Mouse (Mus musculus): ENCODE data around the gene Phkg1. TPM values are rescaled to one million over a fixed set of nuclear protein-coding genes. Genes with fewer than 3 reads are reported as not detected.
"Not testable (repeated sequence)": the region's sequence is repeated elsewhere in the genome, so short reads cannot be mapped to it uniquely, and the experiment has no call there.

The Phkg1 gene
- polyA plus RNA-seq, 1 experiment from 2014 or later, result 0.26 TPM

DNA sequence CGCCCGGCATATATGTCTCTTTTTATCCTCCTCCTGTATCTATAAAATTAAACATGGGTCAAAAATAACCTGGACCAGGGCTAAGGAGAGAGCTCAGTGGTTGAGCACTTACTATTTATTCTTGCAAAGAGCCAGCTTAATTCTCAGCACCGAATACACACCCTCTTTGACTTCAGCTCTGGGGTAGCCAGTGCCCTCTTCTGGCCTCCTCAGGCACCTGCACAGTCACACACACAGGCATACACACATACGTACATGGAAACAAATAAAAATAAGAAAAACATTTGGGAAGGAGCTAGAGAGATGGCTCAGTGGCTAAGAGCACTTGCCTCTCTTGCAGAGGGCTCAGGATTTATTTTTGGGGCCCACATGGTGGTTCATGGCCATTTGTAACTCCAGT, 23.6 kb upstream of the Phkg1 start:
- H3K4me1 ChIP-seq (replicated peaks), result no peaks in the 10 kb centered on the region
- no peaks in the 10 kb centered on the region for H3K27me3 ChIP-seq (ENCODE audit: insufficient read depth, poor library complexity, severe bottlenecking)
- 96% methylated on average over 4 of the region's 4 CpGs for WGBS
- H3K4me3 ChIP-seq, result no peak overlapping the region
- H3K27ac ChIP-seq, result no peak overlapping the region
- no peaks in the 10 kb centered on the region for H3K9me3 ChIP-seq
- no peaks in the 10 kb centered on the region for H3K36me3 ChIP-seq
- DNase-seq (ENCODE audit: low spot score), result no peak

DNA sequence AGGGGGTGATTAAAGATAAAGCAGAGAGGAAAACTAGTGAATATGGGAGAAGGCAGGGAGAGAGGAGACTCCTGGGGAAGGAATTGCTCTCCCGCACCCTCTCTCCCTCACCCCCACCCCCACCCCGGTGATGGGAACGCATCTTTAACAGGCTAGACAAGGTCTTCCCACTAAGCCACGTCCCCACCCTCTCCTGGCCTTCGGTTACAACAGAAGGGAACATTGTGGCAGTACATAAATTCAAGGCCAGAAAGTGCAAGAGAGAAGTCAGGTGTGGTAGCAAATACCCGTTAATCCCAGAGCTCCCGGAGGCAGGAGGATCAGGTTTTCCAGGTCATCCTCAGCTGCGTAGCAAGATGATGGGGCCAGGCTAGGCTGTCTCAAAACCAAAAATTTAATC, 21.0 kb upstream of the Phkg1 start:
- 71% methylated on average over 8 of the region's 8 CpGs for WGBS
- no peak for DNase-seq (ENCODE audit: low spot score)
- Histone ChIP-seq H3K4me1 (replicated peaks) (no peaks in the 10 kb centered on the region), H3K36me3 (no peaks in the 10 kb centered on the region), H3K4me3 (no peak overlapping the region), H3K9me3 (no peaks in the 10 kb centered on the region), H3K27ac (no peak overlapping the region), H3K27me3 (ENCODE audit: insufficient read depth, poor library complexity, severe bottlenecking) (no peaks in the 10 kb centered on the region)

DNA sequence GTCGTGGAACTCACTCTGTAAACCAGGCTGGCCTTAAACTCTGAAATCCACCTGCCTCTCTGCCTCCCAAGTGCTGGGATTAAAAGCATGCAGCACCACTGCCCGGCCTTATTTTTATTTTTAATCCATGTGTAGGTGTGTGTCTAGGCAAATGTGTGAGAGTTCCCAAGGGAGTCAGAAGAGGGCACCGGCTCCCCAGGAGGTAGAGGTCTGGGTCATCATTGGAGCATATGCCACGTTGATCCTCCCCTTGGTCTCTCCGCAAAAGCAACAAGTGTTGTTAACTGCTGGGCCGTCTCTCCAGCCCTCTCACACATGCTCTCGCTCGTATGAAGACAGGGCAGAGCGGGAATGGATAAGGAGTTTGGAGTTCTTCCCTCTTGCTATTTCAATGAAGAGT, 20.4 kb upstream of the Phkg1 start:
- WGBS, result 86% methylated on average over 9 of the region's 9 CpGs
- H3K9me3 ChIP-seq, result no peaks in the 10 kb centered on the region
- DNase-seq (ENCODE audit: low spot score), result no peak
- no peaks in the 10 kb centered on the region for H3K27me3 ChIP-seq (ENCODE audit: insufficient read depth, poor library complexity, severe bottlenecking)
- H3K4me1 ChIP-seq (replicated peaks), result no peaks in the 10 kb centered on the region
- H3K36me3 ChIP-seq, result no peaks in the 10 kb centered on the region
- H3K4me3 ChIP-seq, result no peak overlapping the region
- no peak overlapping the region for H3K27ac ChIP-seq

DNA sequence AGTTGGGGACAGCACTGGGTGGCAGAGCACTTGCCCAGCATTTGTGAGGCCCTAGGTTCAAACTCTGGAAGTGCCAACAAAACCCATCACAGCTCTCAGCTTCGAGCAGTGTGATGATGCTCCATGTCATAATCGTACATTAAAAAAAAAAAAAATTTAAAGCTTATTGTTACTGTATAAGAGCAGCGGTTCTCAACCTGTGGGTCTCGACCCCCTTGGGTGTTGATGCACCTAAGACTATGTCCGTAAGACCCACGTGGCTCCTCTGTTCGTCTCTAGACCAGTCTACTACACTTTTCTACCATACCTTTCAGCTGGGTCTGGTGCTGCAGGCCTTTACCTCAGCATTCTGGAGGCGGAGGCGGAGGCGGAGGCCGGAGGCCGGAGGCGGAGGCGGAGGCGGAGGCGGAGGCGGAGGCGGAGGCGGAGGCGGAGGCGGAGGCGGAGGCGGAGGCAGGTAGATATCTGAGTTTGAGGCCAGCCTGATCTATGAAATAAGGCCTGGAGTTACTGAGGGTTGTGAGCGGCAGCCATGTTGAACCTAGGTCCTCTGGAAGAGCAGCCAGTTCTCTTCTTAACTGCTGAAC, 19.8 kb upstream of the Phkg1 start:
- Histone ChIP-seq H3K4me3 (no peak overlapping the region), H3K27me3 (ENCODE audit: insufficient read depth, poor library complexity, severe bottlenecking) (no peaks in the 10 kb centered on the region), H3K27ac (no peak overlapping the region), H3K9me3 (no peaks in the 10 kb centered on the region), H3K4me1 (replicated peaks) (no peaks in the 10 kb centered on the region), H3K36me3 (no peaks in the 10 kb centered on the region)
- WGBS, result 89% methylated on average over 24 of the region's 24 CpGs
- DNase-seq (ENCODE audit: low spot score), result no peak

DNA sequence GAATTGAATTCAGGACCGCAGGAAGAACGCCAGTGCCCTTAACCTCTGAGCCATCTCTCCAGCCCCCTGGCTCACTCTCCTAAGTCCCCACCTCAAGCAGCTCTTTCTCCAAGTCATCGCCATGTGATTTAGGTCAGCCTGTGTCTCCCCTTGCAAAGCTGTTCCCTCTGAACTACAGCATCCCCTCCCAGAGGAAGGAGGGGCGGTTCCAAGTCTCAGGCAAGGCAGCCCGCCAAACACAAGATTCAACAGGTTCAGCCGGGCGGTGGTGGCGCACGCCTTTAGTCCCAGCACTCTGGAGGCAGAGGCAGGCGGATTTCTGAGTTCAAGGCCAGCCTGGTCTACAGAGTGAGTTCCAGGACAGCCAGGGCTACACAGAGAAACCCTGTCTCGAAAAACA, 17.1 kb upstream of the Phkg1 start:
- H3K4me1 ChIP-seq (replicated peaks); H3K9me3 ChIP-seq; DNase-seq (ENCODE audit: low spot score); H3K36me3 ChIP-seq; H3K4me3 ChIP-seq; H3K27me3 ChIP-seq (ENCODE audit: insufficient read depth, poor library complexity, severe bottlenecking); H3K27ac ChIP-seq: not testable (repeated sequence)
- 84% methylated on average over 11 of the region's 11 CpGs for WGBS

DNA sequence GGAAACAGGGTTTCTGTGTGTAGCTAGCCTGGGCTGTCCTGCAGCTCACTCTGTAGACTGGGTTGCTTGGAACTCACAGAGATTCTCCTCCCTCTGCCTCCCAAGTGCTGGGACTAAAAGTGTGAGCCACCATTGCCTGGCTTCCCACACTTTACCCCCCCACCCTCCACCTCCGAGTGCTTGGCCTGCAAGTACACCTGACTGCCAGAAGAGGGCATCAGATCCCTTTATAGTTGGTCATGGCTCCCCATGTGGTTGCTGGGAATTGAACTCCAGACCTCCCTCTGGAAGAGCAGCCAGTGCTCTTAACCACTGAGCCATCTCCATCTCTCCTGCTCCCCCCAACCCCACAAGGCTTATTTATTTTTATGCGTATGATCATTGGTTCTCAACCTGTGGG, 15.7 kb upstream of the Phkg1 start:
- peaks cover 13% of the 10 kb centered on the region for H3K27me3 ChIP-seq (ENCODE audit: insufficient read depth, poor library complexity, severe bottlenecking)
- H3K27ac ChIP-seq, result no peak overlapping the region
- WGBS, result 16% methylated on average over 2 of the region's 2 CpGs
- H3K9me3 ChIP-seq, result no peaks in the 10 kb centered on the region
- peaks cover 5% of the 10 kb centered on the region for H3K4me1 ChIP-seq (replicated peaks)
- DNase-seq (ENCODE audit: low spot score), result peak; percentile 23
- no peak overlapping the region for H3K4me3 ChIP-seq
- H3K36me3 ChIP-seq, result no peaks in the 10 kb centered on the region

DNA sequence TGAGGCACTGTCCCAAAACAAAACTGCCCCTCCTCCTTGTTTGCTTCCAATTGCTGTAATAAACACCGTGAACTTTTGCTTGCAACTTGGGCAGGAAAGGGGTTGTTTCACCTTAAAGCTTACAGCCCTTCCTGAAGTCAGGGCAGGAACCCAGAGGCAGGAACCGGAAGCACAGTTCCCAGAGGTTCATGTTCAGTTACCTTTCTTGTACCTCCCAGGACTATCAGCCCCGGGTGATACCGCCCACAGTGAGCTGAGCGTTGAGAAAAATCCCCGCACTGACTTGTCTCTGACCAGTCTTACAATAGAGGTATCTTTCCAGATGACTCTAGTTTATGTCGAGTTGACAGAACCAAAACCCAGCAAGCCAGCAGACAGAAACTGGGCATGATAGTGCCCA, 11.2 kb upstream of the Phkg1 start:
- no peaks in the 10 kb centered on the region for H3K9me3 ChIP-seq
- peaks cover 11% of the 10 kb centered on the region for H3K4me1 ChIP-seq (replicated peaks)
- peak overlapping the region; percentile 75 for H3K4me3 ChIP-seq
- 84% methylated on average over 7 of the region's 7 CpGs for WGBS
- H3K27ac ChIP-seq, result no peak overlapping the region
- no peak for DNase-seq (ENCODE audit: low spot score)
- H3K36me3 ChIP-seq, result no peaks in the 10 kb centered on the region
- peaks cover 13% of the 10 kb centered on the region for H3K27me3 ChIP-seq (ENCODE audit: insufficient read depth, poor library complexity, severe bottlenecking)

DNA sequence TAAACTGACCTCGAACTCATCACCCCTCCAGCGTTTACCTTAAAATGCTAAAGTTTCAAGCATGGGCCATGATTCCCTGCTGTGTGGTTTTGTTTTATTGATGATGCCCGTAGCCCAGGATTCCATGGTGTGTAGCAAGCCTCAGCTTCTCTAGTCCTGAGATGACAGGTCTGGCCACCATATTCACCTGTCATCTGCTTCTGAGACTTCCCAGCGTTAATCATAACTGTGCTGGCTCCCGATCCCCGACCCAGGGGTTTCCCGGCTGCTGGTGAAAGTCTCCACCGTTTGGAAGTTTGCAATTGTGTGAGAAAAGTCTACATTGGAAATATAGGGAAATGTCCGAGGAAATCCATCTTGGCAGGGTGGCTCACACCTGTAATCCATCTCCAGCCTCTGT, 10.8 kb upstream of the Phkg1 start:
- DNase-seq (ENCODE audit: low spot score), result no peak
- H3K36me3 ChIP-seq, result no peaks in the 10 kb centered on the region
- H3K27me3 ChIP-seq (ENCODE audit: insufficient read depth, poor library complexity, severe bottlenecking), result peaks cover 13% of the 10 kb centered on the region
- H3K4me1 ChIP-seq (replicated peaks), result peaks cover 11% of the 10 kb centered on the region
- no peaks in the 10 kb centered on the region for H3K9me3 ChIP-seq
- peak overlapping the region; percentile 94 for H3K27ac ChIP-seq
- WGBS, result 74% methylated on average over 9 of the region's 9 CpGs
- H3K4me3 ChIP-seq, result peak overlapping the region; percentile 75

DNA sequence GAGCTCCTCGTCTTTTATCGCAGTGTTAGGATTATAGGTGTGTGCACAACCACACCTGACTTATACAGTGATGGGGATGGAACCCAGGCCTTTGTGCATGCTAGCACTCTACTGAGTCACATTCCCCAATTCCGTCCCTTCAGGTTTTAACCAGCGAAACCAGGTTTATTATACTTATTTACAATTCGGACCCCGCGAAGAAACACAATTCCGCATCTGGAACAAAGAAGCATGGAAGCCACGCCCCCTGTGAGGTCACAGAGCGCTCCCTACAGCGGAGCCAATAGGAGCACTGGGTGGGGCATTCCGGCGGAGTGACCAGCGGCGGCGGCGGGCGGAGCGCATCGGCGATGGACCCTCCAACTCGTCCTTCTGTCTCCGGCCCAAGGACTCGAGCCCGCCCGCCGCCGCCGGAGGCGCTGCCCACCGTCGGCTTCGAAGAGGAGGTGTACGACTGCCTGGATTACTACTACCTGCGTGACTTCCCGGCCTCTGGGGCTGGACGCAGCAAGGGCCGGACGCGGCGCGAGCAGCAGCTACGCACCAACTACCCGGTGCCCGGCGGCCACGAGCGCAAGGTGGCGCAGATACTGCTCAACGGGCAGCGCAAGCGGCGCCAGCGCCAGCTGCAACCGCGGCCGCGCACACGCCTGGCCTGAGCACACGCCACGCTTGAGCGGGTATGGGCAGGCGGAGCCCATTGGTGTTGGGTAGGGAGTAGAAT, 10.1 kb upstream of the Phkg1 start, which contains the start of gene Nupr1l:
Nupr1l (plus strand) TSS at position 299 of the 724 bp plus-strand sequence.
- peaks cover 13% of the 10 kb centered on the region for H3K27me3 ChIP-seq (ENCODE audit: insufficient read depth, poor library complexity, severe bottlenecking)
- under 1% methylated on average over 63 of the region's 63 CpGs for WGBS
- H3K27ac ChIP-seq, result peak within 1 kb of the TSS; percentile 94
- peak; percentile 96 for DNase-seq (ENCODE audit: low spot score)
- H3K9me3 ChIP-seq, result no peaks in the 10 kb centered on the region
- H3K4me3 ChIP-seq, result peak within 1 kb of the TSS; percentile 75
- H3K4me1 ChIP-seq (replicated peaks), result peaks cover 11% of the 10 kb centered on the region
- H3K36me3 ChIP-seq, result no peaks in the 10 kb centered on the region

DNA sequence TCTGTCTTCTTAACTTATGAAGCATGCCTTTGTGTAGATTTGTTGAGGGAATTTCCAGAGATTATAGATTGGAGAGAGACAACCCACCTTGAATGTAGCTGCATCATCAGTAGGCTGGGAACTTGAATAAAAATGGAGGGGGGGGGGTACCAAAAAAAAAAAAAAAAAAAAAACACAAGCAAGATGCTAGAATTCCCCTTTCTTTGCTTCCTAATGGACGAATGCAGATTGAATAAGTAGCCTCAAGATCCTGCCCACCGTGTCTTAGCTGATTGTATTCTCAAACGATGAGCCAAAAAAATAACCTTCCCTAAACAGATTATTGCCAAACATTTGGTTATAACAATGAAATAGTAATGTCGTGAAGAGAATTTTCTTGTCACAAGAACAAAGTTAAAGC, 9.4 kb upstream of the Phkg1 start:
- no peaks in the 10 kb centered on the region for H3K36me3 ChIP-seq
- 34% methylated on average over 4 of the region's 4 CpGs for WGBS
- peaks cover 11% of the 10 kb centered on the region for H3K4me1 ChIP-seq (replicated peaks)
- H3K27ac ChIP-seq, result peak overlapping the region; percentile 94
- peak overlapping the region; percentile 75 for H3K4me3 ChIP-seq
- H3K9me3 ChIP-seq, result no peaks in the 10 kb centered on the region
- H3K27me3 ChIP-seq (ENCODE audit: insufficient read depth, poor library complexity, severe bottlenecking), result peaks cover 13% of the 10 kb centered on the region
- no peak for DNase-seq (ENCODE audit: low spot score)

DNA sequence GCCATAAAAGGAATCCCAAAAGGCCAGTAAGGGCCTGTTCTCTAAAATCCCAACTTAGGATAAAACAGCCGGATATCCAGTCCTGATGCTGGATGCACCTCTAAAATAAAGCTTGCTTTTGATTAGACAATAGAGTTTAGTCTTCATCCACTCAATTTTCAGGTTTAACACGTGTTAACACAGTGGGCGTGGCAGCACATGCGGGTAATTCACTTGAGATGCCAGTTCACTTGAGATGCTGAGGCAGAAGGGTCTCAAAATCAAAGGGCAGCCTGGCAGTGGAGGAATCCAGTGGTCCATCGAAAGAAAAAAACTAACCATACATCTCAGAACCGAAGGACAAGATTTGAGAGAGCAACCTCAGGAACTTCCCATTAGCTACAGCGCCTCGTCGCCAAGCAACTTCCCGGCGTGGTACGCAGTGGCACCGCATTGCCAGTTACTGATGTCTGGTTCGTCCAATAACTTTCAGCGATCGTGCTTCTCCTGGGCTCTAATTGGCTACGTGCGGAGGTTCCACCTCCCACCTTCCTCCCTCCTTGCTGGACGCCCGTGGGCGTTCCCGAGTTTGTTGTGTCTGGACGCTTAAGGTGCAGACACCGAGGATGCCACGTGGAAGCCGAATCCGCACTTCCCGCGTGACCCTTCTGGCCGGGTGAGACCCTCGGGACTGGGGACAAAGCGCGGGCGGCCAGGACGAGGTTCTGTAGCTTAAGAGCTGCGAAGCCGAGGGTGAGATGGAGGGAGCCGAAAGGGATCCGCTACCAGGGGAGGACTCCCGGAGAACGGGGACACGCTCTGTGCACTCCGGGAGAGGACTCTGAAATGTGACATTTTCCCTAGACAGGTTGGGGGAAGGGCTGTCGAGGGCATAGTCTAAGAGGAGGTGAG, 2.9 kb downstream of the Phkg1 start, which contains the start of gene Zbed5:
Zbed5 (plus strand) TSS at position 526 of the 891 bp plus-strand sequence.
- Histone ChIP-seq H3K27me3 (ENCODE audit: insufficient read depth, poor library complexity, severe bottlenecking) (no peaks in the 10 kb centered on the region), H3K4me3 (peak within 1 kb of the TSS; percentile 72), H3K27ac (peak within 1 kb of the TSS; percentile 82), H3K9me3 (no peaks in the 10 kb centered on the region), H3K4me1 (replicated peaks) (peaks cover 16% of the 10 kb centered on the region; the same call in 1 of the 2 replicates), H3K36me3 (no peaks in the 10 kb centered on the region)
- 3% methylated on average over 44 of the region's 44 CpGs for WGBS
- DNase-seq (ENCODE audit: low spot score), result peak; percentile 89

DNA sequence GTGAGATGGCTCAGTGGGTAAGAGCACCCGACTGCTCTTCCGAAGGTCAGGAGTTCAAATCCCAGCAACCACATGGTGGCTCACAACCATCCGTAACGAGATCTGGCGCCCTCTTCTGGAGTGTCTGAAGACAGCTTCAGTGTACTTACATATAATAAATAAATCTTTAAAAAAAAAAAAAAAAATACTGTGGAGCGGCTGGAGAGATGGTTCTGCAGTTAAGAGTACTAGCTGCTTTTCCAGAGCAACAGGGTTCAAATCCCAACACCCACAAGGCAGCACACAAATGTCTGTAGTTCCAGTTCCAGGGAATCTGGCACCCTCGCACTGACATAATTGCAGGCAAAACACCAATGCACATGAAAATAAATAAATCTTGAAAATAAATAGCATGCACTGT, 8.0 kb downstream of the Phkg1 start:
- H3K36me3 ChIP-seq; DNase-seq (ENCODE audit: low spot score); H3K27ac ChIP-seq; H3K27me3 ChIP-seq (ENCODE audit: insufficient read depth, poor library complexity, severe bottlenecking); H3K9me3 ChIP-seq; H3K4me3 ChIP-seq: not testable (repeated sequence)
- H3K4me1 ChIP-seq (replicated peaks), result peaks cover 15% of the 10 kb centered on the region
- 69% methylated on average over 7 of the region's 7 CpGs for WGBS
